Mouse (Mus musculus): ENCODE data around the gene Rbfox1.

Gene Rbfox1

DNA sequence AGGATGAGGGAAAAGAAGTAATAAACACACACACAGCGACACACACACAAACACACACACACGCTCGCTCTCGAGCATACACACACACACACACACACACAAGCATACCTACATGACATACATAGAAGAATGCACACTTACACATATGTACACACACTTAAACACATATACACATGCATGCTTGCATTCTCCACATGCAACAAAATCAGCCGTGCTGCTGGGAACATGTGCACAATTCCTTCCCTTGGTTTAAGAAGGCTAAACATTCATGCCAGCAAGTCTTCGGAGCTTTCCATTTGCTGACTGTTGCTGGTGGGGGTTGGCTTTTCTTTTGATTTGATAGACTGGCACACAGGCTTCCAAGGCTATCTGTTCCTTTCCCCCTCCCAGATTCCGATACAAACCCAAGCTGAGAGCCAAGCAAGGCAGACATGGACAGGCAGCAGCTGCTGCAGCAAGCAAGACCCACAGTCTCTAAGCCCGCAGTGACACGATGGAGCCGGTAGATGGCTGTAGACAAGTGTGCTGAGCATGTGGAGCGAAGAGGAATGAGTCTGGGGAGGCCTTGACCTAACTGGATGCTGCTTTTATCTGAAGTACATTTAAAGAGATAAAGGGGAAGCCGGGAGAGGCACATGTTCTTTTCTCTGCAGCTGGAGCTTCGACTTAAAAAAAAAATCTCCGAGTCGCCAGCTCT, 954.3 kb downstream of the Rbfox1 start:
- no peak for DNase-seq (ENCODE audit: low read depth)

GRCm38 (mm10) chr16:6840007-6840406, 954.9 kb downstream of the Rbfox1 start:
- no peak for DNase-seq (ENCODE audit: low read depth)

- no peak for DNase-seq (ENCODE audit: low read depth)
Measured at GRCm38 (mm10) chr16:6840461-6840860, 955.3 kb downstream of the Rbfox1 start.

DNA sequence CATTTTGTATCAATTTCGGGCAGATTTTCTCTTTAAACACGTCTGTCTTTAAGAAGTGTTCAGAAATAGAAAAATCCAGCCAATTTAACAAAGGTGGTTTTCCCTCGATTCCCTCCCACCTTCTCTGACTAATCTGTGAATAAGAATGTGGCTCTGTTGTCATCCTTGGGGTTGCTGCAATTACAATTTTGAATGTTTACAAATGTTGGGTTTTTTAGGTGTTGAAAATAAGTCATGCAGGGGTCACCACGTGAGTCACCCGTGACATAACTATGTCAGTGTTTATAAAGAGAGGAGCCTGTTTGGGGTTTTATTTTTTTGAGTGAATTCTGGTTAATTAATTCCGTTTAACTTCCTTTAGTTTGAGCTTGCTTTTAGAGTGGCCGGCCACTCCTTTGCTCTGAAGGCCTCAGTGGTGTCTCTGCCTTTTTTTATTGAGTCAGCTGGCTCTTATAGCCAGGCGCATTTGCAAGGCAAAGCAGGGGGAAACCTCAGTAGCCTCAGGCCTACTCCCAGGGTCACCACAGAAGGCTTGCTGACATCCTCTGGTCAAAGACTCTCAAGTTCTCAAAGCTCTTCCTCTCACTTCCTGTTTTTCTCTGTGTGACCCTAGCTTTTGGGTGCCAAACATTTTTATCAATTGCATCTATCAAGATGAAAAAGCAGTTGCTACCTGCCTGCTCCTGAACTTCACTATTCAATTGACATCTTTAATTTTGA, 957.1 kb downstream of the Rbfox1 start:
- peak; percentile 26 for DNase-seq (ENCODE audit: low read depth)

GRCm38 (mm10) chr16:6844659-6845058, 959.5 kb downstream of the Rbfox1 start:
- no peak for DNase-seq (ENCODE audit: low read depth)

DNA sequence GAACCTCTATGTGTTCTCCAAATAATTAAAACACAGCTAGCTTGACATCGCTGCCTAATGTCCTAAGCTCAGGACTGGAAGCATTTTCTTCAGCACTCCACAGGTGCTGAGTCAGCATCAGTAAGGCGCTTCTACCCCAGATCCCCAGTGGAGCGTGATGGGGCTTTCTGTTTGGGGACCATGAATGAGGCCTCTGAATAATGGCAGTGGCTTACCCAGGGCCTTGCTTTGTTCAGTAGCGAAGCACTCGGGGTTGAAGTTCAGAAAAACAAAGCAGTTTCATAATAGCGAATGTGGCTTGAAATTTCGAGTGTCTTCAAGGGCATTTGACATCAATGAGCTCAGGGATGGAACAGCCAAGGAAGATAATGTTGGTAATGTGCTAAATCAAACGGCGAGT, 966.2 kb downstream of the Rbfox1 start:
- no peak for DNase-seq (ENCODE audit: low read depth)

DNA sequence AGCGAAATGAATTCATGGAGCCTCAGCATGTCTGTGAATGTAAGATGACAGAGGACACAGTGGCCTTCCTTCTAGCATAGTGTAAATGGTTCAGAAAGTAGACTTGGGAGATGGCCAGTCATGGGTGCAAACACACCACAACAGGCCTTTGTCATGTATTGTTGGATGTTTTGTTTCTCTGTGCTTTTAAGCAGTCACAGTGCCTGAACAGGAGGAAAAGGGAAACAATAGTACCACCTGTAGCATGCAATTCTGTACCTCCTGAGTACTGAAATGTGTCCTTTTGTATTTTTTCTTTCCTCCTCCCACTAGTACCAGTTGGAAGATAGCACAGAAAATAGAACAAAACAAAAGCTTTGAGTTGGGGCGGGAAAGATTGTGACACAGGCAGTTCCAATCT, 968.6 kb downstream of the Rbfox1 start:
- DNase-seq (ENCODE audit: low read depth): no peak

DNA sequence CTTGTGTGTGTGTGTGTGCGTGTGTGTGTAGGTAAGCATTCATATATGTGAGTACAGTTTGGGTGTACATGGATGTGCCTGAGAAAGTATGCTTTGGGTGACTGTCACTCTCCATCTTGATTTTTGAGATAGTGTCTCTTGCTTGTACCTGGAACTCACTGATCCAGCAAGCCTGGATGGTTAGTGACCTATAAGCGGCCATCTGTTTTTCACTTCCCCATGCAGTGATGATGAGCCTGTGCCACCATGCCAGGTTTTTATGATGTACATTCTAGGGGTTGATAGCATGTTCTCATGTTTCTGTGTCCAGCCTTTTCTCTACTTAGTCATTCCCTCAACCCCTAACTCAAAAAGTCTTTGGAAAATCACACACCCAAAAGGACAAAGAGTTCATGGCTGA, 976.5 kb downstream of the Rbfox1 start:
- no peak for DNase-seq (ENCODE audit: low read depth)

GRCm38 (mm10) chr16:6882683-6883430, 997.7 kb downstream of the Rbfox1 start:
- DNase-seq (ENCODE audit: low read depth): no peak

- DNase-seq (ENCODE audit: low read depth): no peak
Measured at GRCm38 (mm10) chr16:6883798-6884197, 998.6 kb downstream of the Rbfox1 start.

DNA sequence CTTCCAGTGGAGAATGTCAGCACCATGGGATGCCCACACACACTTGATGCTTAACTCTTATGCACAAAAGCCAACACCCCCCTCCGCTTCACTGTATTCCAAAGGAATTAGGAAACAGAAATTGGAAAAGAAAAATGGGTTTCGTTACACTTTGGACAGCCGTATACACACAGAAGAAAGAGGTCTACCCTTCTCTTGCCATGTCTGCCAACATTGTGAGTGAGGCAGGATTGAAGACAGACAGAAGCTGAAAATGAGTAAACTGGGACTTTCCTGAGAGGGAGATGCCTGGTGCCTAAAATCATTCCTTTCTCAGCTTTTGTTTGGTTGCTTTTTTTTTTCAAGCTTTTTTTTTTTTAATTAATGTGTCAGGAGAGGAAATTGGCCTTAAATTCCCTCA, 1000.5 kb downstream of the Rbfox1 start:
- DNase-seq (ENCODE audit: low read depth): no peak

DNA sequence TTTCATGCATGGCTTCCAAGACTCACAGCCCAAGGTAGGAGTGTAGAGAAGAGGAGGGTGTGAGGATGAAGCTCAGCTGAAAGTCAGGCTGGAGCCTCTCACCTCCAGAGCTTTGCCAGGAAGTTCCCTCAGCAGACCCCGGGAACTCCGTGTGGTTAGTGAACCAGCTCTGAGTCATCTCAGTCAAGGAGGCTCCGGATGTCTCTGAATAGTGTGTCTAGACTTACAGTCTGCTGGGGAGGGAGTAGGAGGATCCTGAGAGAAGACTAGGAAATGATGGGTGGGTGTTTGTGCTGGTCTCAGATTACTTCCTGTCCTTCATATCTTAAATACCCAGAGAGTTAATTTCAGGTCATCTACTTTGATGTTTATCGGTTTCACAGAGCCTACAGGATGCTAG, 1004.1 kb downstream of the Rbfox1 start:
- DNase-seq (ENCODE audit: low read depth): peak; percentile 53

DNA sequence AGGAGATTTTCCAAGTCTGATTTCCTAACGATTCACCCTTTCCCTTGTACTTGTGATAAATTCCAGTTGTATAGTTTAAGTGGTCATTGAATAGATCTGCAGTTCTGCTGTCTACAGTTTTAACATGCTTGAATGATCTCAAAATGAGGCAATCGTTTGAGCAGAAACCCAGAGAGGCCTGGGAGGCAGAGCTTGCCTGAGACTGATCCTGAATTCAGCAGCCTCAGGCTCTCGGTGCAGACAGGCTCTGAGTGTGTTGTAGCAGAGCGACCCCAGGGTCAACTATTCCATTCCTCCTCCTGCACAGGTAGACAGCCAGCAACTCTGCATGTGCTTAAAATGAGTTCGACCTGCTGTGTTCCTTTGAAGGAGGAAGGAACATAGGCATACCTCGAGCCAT, 1012.6 kb downstream of the Rbfox1 start:
- no peak for DNase-seq (ENCODE audit: low read depth)

GRCm38 (mm10) chr16:6900006-6900405, 1014.9 kb downstream of the Rbfox1 start:
- DNase-seq (ENCODE audit: low read depth): no peak

GRCm38 (mm10) chr16:6904984-6905383, 1019.8 kb downstream of the Rbfox1 start:
- DNase-seq (ENCODE audit: low read depth): no peak

- no peak for DNase-seq (ENCODE audit: low read depth)
Measured at GRCm38 (mm10) chr16:6906001-6906400, 1020.8 kb downstream of the Rbfox1 start.

DNA sequence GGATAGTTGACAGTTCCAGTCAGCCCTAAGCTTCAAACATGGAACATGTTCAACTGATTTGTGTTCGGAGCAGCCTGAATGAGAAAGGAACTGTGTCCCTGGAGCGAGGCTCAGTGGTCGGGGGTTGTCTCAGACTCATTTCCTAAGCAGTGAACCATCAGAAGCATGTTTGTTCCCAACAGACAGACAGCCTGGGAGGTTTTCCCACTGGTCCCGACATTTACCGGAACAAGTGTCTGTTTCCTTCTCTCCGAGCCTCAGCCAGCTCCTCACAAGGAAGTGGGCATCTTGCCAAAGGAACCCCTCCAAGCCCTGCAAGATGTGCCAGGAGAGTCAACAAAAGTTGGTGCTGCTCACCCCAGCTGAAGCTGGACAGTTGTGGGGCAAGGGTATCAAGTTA, 1022.4 kb downstream of the Rbfox1 start:
- no peak for DNase-seq (ENCODE audit: low read depth)

GRCm38 (mm10) chr16:6914531-6914930, 1029.4 kb downstream of the Rbfox1 start:
- no peak for DNase-seq (ENCODE audit: low read depth)

DNA sequence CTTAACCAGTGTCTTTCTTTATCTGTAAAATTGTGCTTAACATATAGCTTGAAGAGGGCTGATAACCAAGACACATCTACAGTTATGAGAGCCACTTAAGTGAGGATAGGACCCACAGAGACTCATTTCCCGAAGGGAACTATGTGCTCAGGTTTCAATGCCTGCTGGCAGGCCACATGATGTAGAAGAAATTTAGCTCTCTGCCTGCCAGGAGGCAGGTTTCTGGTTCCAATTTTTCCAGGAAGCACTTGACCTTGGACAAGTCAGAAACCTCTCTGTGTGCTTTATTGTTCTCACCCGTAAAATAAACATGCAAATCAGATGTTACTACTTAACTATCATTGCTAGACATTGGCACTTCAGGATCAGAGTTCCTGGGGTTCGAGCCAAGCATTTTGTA, 1033.5 kb downstream of the Rbfox1 start:
- no peak for DNase-seq (ENCODE audit: low read depth)

DNA sequence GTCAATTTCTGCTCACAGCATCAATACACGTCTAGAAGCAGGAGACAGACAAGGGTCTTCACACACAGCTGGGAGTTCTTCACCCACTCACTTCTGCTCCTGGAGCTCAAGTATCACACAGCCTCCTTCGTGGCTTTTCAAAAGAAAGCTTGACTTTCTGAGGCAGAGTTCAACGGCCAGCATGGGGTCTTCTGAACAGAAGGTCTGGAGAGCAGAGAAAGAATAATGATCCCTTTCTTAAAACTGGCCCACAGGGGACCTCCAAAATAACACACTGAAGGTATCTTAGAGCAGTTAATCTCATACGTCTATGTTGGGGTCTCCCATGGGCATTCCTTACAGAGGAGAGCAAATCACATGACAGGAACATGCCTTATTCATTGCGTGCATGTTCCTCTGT, 1034.5 kb downstream of the Rbfox1 start:
- DNase-seq (ENCODE audit: low read depth): no peak

GRCm38 (mm10) chr16:6927661-6928060, 1042.5 kb downstream of the Rbfox1 start:
- no peak for DNase-seq (ENCODE audit: low read depth)

- no peak for DNase-seq (ENCODE audit: low read depth)
Measured at GRCm38 (mm10) chr16:6930795-6931194, 1045.6 kb downstream of the Rbfox1 start.

- no peak for DNase-seq (ENCODE audit: low read depth)
Measured at GRCm38 (mm10) chr16:6946151-6946550, 1061.0 kb downstream of the Rbfox1 start.
